Mouse (Mus musculus) cortical plate, adult 2 months (tissue): ENCODE measurements around the gene Gm14401.
"Not testable (repeated sequence)": the region's sequence is repeated elsewhere in the genome, so short reads cannot be mapped to it uniquely, and the experiment has no call there.

Experiments
- CTCF ChIP-seq: fragments of 200-500 bp; IDR thresholded peaks from 2 replicates; pipeline ENCODE4 v1.5.1; 2011; ENCODE audit warnings: mild to moderate bottlenecking, control low read depth, low read length; ENCODE audit not compliant: insufficient read depth; ENCODE audit errors: extremely low read depth
- POLR2A ChIP-seq: fragments of 200-500 bp; IDR thresholded peaks from 2 replicates; pipeline ENCODE4 v1.6.1; 2011; ENCODE audit warnings: mild to moderate bottlenecking, low read length, control low read depth; ENCODE audit not compliant: insufficient read depth; ENCODE audit errors: extremely low read depth

- not testable (repeated sequence) for TF ChIP-seq CTCF, POLR2A
Observed at GRCm38 (mm10) chr2:177079866-177080265, 5.7 kb downstream of the Gm14401 start.
